34 mouse cellular contexts compared by ENCODE assay signal in the genomic region with DNA sequence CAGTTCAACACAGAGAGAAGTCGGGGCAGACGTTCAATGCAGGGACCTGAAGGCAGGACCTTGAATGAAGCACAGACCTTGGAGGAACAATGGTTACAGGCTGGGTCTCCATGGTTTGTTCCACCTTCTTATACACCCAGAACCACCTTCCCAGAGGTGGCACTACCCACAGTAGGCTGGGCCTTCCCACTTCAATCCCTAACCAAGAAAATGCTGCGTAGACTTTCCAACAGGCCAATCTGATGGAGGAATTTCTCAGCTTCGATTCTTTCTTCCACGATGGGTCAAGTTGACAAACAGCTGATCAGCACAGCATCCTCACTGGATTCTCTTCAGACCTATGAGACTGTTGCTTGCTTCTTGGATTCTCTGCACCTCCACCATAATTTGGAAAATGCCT. TPM values are rescaled to one million over a fixed set of nuclear protein-coding genes. Genes with fewer than 3 reads are reported as not detected.
"Had no signal": no experiment of that assay in that cellular context is flagged by ENCODE, and none has a peak within 500 bp of the region (broad histone marks: within the 10 kb centered on the region; RNA-seq: fewer than 3 reads in every experiment).

No protein-coding gene starts in this region.

- H3K4me1 ChIP-seq: limb, embryonic 15.5 days; liver, embryonic 12.5 days; liver, embryonic 13.5 days; liver, embryonic 15.5 days had no signal

- H3K9ac ChIP-seq: limb, embryonic 12.5 days; limb, embryonic 13.5 days; limb, embryonic 15.5 days; liver, embryonic 12.5 days; liver, embryonic 13.5 days; liver, embryonic 14.5 days; liver, embryonic 15.5 days; liver, postnatal 0 days; lung, embryonic 14.5 days; lung, embryonic 15.5 days; midbrain, embryonic 12.5 days; midbrain, embryonic 13.5 days; midbrain, embryonic 15.5 days; neural tube, embryonic 12.5 days had no signal

- ATAC-seq: liver, embryonic 12.5 days; liver, postnatal 0 days; lung, postnatal 0 days; midbrain, embryonic 13.5 days; midbrain, embryonic 15.5 days; midbrain, embryonic 16.5 days had no signal

- H3K4me3 ChIP-seq: limb, embryonic 10.5 days; limb, embryonic 12.5 days; limb, embryonic 13.5 days; limb, embryonic 15.5 days; liver, embryonic 12.5 days; liver, embryonic 13.5 days; liver, embryonic 15.5 days; lung, embryonic 15.5 days; megakaryocyte, embryonic 14.5 days; midbrain, embryonic 10.5 days; midbrain, embryonic 12.5 days; midbrain, embryonic 13.5 days; midbrain, embryonic 15.5 days; myocyte; neural tube, embryonic 12.5 days had no signal

- H3K9me3 ChIP-seq: limb, embryonic 10.5 days; limb, embryonic 12.5 days; limb, embryonic 13.5 days; limb, embryonic 15.5 days; liver, embryonic 12.5 days; liver, embryonic 13.5 days; liver, embryonic 15.5 days; lung, embryonic 15.5 days; megakaryocyte, embryonic 14.5 days; midbrain, embryonic 10.5 days; midbrain, embryonic 12.5 days; midbrain, embryonic 13.5 days; midbrain, embryonic 15.5 days; neural tube, embryonic 12.5 days had no signal

- DNase-seq: left cerebral cortex, postnatal 4 days; liver; liver, embryonic 13.5 days; liver, postnatal 0 days; lung, adult 18-20 months; lung, adult 2 months; lung, embryonic 14.5 days; lung, postnatal 10 days; lung, postnatal 14 days; lung, postnatal 36 days; lung, postnatal 4 days; midbrain, embryonic 14.5 days had no signal

- H3K27me3 ChIP-seq: limb, embryonic 12.5 days; limb, embryonic 13.5 days; limb, embryonic 15.5 days; liver, embryonic 12.5 days; liver, embryonic 13.5 days; liver, embryonic 15.5 days; lung, embryonic 15.5 days; midbrain, embryonic 12.5 days; midbrain, embryonic 13.5 days; midbrain, embryonic 15.5 days; neural tube, embryonic 12.5 days had no signal

- H3K27ac ChIP-seq: limb, embryonic 10.5 days; limb, embryonic 12.5 days; limb, embryonic 13.5 days; limb, embryonic 15.5 days; liver, embryonic 12.5 days; liver, embryonic 13.5 days; liver, embryonic 14.5 days; liver, embryonic 15.5 days; lung, embryonic 15.5 days; macrophage; midbrain, embryonic 10.5 days; midbrain, embryonic 12.5 days; midbrain, embryonic 13.5 days; midbrain, embryonic 15.5 days; neural tube, embryonic 12.5 days had no signal

- H3K36me3 ChIP-seq: limb, embryonic 10.5 days; limb, embryonic 12.5 days; limb, embryonic 13.5 days; limb, embryonic 15.5 days; liver, embryonic 12.5 days; liver, embryonic 13.5 days; liver, embryonic 15.5 days; lung, embryonic 15.5 days; midbrain, embryonic 10.5 days; midbrain, embryonic 12.5 days; midbrain, embryonic 13.5 days; midbrain, embryonic 15.5 days; neural tube, embryonic 12.5 days had no signal

- H3K4me2 ChIP-seq: limb, embryonic 12.5 days; limb, embryonic 13.5 days; limb, embryonic 15.5 days; liver, embryonic 11.5 days; liver, embryonic 12.5 days; liver, embryonic 13.5 days; liver, embryonic 15.5 days; lung, embryonic 14.5 days; lung, embryonic 15.5 days; midbrain, embryonic 11.5 days; midbrain, embryonic 12.5 days; midbrain, embryonic 13.5 days; midbrain, embryonic 15.5 days; neural tube, embryonic 12.5 days had no signal

RNA-seq across cellular contexts. Expression of gene Fam198b, which starts 8.9 kb away (rescaled TPM):
- total RNA-seq: monocyte, adult 5-6 weeks had no signal

RNA-seq across cellular contexts. Expression of gene Tmem144, which starts 22.9 kb away (rescaled TPM):
- total RNA-seq: megakaryocyte-erythroid progenitor cell, adult 5-6 weeks; monocyte, adult 5-6 weeks had no signal
